Comparison of ENCODE assay signal across 22 mouse cellular contexts in genomic region chr9:98700571-98700970, GRCm38 (mm10).
DNase-seq lines count a peak whose midpoint lies in the region; ATAC-seq lines count a peak whose summit lies in the region.
"Had no signal": no experiment of that assay in that cellular context is flagged by ENCODE, and none has a peak within 500 bp of the region (broad histone marks: within the 10 kb centered on the region; RNA-seq: fewer than 3 reads in every experiment).

No protein-coding gene starts in this region.

- no peaks in the 10 kb centered on the region for H3K4me1 ChIP-seq in heart, embryonic 12.5 days (replicated peaks)
- H3K4me1 ChIP-seq: forebrain, embryonic 12.5 days had no signal

- no peaks in the 10 kb centered on the region for H3K36me3 ChIP-seq in heart, embryonic 12.5 days
- H3K36me3 ChIP-seq: embryonic facial prominence, embryonic 13.5 days; embryonic facial prominence, embryonic 15.5 days; forebrain, embryonic 10.5 days; forebrain, embryonic 12.5 days had no signal

- no peaks in the 10 kb centered on the region for H3K9me3 ChIP-seq in heart, embryonic 12.5 days (replicated peaks)
- H3K9me3 ChIP-seq: embryonic facial prominence, embryonic 13.5 days; embryonic facial prominence, embryonic 15.5 days; forebrain, embryonic 10.5 days; forebrain, embryonic 12.5 days had no signal

- DNase-seq in heart, adult 11 months = peak; percentile 84
- DNase-seq in ovary, adult 18-20 months (ENCODE audit: low spot score) = peak; percentile 0
- DNase-seq in ovary, postnatal 14 days (ENCODE audit: low spot score) = no peak
- peak; percentile 13 for DNase-seq in urinary bladder, adult 2 months (ENCODE audit: low spot score)
- no peak for DNase-seq in urinary bladder, postnatal 10 days (ENCODE audit: low spot score)
- DNase-seq: adrenal gland, adult 2 months; adrenal gland, postnatal 10 days; adrenal gland, postnatal 25 days; cerebellum, adult 11 months; cerebellum, adult 18-20 months; cerebellum, adult 8-10 months; cerebellum, adult 9-11 months; cerebellum, postnatal 14 days; cerebellum, postnatal 36 days had no signal

- ATAC-seq in heart, embryonic 12.5 days (ENCODE audit: insufficient number of reproducible peaks, low FRiP score) = no peak
- ATAC-seq: forebrain, embryonic 14.5 days; forebrain, embryonic 16.5 days had no signal

- H3K27me3 ChIP-seq in heart, embryonic 12.5 days (replicated peaks) = no peaks in the 10 kb centered on the region
- H3K27me3 ChIP-seq: forebrain, embryonic 12.5 days had no signal

- no peak overlapping the region for H3K9ac ChIP-seq in heart, embryonic 12.5 days
- H3K9ac ChIP-seq: embryonic facial prominence, embryonic 13.5 days; embryonic facial prominence, embryonic 15.5 days; forebrain, embryonic 12.5 days had no signal

- H3K4me2 ChIP-seq in heart, embryonic 12.5 days = no peak overlapping the region
- H3K4me2 ChIP-seq: embryonic facial prominence, embryonic 13.5 days; embryonic facial prominence, embryonic 15.5 days; forebrain, embryonic 12.5 days had no signal

- WGBS in heart, embryonic 12.5 days = 78% methylated on average over 5 of the region's 5 CpGs

- no peak overlapping the region for H3K4me3 ChIP-seq in heart, embryonic 12.5 days
- H3K4me3 ChIP-seq: embryonic facial prominence, embryonic 13.5 days; embryonic facial prominence, embryonic 15.5 days; erythroblast, embryonic 14.5 days; forebrain, embryonic 10.5 days; forebrain, embryonic 12.5 days had no signal

- no peak overlapping the region for H3K27ac ChIP-seq in heart, embryonic 12.5 days (ENCODE audit: poor library complexity, severe bottlenecking)
- H3K27ac ChIP-seq: embryonic facial prominence, embryonic 13.5 days; embryonic facial prominence, embryonic 15.5 days; forebrain, embryonic 10.5 days; forebrain, embryonic 12.5 days had no signal

Comparison
In these comparisons a context has a peak if more than half of its experiments do, and no peak if none do; other contexts are left out.
1. DNase-seq: peak in heart, adult 11 months (single experiment), ovary, adult 18-20 months (single experiment) and urinary bladder, adult 2 months (single experiment); none in ovary, postnatal 14 days (single experiment) and urinary bladder, postnatal 10 days (single experiment).